Mouse (Mus musculus) urinary bladder, postnatal 14 days (tissue): ENCODE measurements around the gene Mospd3.

ENCODE experiments used
- DNase-seq: peaks from one replicate; pipeline ENCODE4 v3.0.0; 2021; ENCODE audit warnings: low spot score

The Mospd3 gene

GRCm38 (mm10) chr5:137574470-137574901, 26.4 kb downstream of the Mospd3 start:
- peak; percentile 43 for DNase-seq

DNA sequence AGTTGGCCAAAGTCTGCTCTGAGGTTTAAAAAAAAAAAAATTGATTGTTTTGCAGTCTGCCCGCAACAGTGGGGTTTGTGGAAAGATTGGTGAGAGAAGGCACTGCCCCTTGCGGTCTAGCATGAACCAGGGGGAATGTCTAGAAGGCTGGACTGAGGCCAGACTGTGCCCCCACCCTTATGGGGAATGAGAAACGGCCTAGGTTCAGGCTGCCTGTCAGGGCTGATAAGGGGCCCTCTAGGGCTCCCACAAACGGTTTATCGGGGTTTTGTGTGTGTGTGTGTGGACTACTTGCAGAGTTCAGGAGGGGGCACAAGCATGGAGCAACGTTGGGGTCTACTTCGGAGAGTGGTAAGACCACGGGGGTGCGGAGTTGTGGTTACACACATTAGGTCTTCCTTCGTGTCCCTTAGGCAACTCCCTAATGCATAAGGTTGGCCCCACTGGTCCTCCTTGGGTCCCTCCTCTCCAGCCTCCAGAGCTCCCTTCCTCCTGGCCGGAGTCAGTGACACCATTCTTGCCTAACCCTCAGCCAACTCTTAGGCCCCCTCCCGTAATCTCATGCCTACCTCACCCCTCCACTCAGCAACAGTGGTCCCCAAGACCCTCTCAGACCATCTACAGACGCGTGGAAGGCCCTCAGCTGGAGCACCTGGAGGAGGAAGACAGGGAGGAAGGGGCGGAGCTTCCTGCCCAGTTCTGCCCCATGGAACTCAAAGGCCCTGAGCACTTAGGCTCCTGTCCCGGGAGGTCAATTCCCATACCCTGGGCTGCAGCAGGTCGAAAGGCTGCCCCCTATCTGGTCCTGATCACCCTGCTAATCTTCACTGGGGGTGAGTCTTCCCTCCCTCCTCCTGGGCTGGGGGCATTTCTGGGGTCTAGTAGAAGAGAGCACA, 29.9 kb downstream of the Mospd3 start:
- no peak for DNase-seq

- DNase-seq: no peak
These were observed 30.7 kb downstream of the Mospd3 start for GRCm38 (mm10) chr5:137570181-137570580.

GRCm38 (mm10) chr5:137569665-137570064, 31.2 kb downstream of the Mospd3 start, which contains the start of gene Tfr2:
TSS of gene Tfr2 (plus strand) at chr5:137569840.
- DNase-seq: peak; percentile 61

DNA sequence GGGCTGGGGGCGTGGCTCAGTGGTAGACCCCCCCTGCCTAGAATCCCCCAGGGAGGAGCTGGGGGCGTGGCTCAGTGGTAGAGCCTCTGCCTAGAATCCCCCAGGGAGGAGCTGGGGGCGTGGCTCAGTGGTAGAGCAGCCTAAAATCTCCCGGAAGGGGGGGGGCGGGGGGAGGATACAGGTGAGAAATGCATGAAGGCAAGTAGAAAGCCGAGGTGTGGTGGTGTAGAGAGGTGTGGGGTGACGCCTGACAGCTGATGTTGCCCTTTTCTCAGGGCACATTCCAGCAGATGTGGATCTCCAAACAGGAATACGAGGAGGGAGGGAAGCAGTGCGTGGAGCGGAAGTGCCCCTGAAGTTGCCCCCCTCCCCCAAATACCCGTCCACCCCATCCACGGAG, 31.8 kb downstream of the Mospd3 start:
- no peak for DNase-seq

GRCm38 (mm10) chr5:137568223-137568798, 32.5 kb downstream of the Mospd3 start:
- no peak for DNase-seq

DNA sequence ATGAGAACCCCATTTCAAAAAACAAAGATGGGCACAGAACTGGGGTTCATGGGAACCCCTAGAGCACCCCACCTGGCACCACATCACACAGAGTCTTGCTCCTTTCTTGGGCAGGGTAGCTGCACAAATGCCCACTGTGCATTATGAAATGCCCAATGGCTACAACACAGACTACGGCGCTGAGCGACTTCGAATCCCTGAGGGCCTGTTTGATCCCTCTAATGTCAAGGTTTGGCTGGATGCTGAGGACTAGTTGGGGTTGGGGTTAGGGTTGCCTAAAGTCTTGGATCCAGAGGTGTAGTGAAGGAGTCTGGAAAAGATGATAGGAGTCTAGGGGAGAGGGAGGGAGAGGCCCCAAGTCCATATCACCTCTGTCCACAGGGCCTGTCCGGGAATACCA, 34.4 kb downstream of the Mospd3 start:
- DNase-seq: no peak

DNA sequence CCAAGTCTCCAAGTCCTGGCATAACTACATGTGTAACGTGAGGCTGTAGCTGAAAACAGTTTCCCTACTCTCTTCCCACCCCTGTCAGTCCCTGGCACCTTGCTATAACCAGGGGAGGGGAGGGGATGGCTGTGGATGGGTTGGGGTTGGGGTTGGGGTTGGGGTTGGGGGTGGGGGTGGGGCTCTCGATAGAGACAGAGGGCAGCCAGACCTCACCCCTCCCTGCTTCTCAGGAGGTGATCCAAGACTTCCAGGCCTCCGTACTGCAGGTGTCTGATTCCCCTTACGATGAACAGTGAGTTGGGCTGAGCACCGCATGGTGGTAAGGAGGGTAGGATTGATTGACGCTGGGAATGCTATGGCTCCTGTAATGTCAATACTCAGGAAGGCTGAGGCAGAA, 35.1 kb downstream of the Mospd3 start:
- DNase-seq: no peak

GRCm38 (mm10) chr5:137562965-137563364, 37.9 kb downstream of the Mospd3 start:
- no peak for DNase-seq

DNA sequence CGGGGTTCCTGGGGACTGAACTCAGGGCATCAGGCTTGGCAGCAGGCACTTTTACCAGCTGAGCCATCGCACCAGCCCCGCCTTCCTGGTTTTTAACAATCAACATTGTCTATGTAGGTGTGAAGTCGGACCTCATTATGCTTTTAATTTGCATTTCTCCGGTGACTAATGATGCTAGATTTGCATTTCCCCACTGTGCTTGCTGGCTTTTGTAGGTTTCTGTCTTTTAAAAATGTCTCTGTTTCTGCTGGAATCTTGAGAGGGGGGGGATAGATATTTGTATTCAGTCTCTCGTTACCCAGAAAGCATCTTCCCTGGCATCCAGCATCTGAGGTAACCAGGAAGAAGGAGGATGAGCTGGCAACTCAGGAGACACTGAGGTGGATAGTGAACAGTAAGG, 39.3 kb downstream of the Mospd3 start:
- DNase-seq: no peak

- DNase-seq: no peak
These were observed 47.0 kb downstream of the Mospd3 start for GRCm38 (mm10) chr5:137553898-137554297.

- peak; percentile 67 for DNase-seq
These were observed 47.4 kb downstream of the Mospd3 start, which contains the start of gene Actl6b for GRCm38 (mm10) chr5:137553411-137553837. TSS of gene Actl6b (plus strand) at chr5:137553517.

- DNase-seq: no peak
These were observed 47.9 kb downstream of the Mospd3 start for GRCm38 (mm10) chr5:137553000-137553399.

- no peak for DNase-seq
These were observed 49.7 kb downstream of the Mospd3 start for GRCm38 (mm10) chr5:137551119-137551518.

DNA sequence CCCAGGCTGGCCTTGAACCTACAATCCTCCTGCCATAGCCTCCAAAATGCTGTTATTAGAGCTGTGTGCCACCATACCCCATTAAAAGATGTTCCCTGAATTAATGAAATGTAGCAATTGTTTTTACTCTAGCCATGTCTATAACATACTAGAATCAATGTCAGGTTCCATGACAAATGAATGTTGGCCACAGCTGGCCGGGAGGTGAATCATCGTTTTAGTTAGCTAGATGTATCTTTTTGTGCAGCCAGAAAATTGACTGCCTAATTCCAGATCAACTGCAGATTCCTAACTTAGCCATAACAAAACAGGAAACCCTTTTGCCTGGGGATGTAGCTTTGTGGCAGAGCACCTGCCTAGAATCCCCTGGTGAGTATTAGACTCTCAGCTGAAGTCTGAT, 51.0 kb downstream of the Mospd3 start:
- DNase-seq: no peak
